In genomic region chr5:47339807-47340206, GRCm38 (mm10) we compare ENCODE assay signal across 19 mouse cellular contexts.
DNase-seq lines count a peak whose midpoint lies in the region; ATAC-seq and TF ChIP-seq lines count a peak whose summit lies in the region.
"Had no signal": no experiment of that assay in that cellular context is flagged by ENCODE, and none has a peak within 500 bp of the region (broad histone marks: within the 10 kb centered on the region; RNA-seq: fewer than 3 reads in every experiment).

No protein-coding gene starts in this region.

- no peaks in the 10 kb centered on the region for H3K79me2 ChIP-seq in heart, adult 2 months (replicated peaks; ENCODE audit: control insufficient read depth, insufficient read depth, low read length)

- whole genome bisulfite sequencing in heart, adult 2 months, result 58% methylated on average over 6 of the region's 6 CpGs
- 64% methylated on average over 6 of the region's 6 CpGs for WGBS in lung, embryonic 14.5 days
- 52% methylated on average over 6 of the region's 6 CpGs for WGBS in lung, adult 2 months
- WGBS in lung, embryonic 15.5 days, result 52% methylated on average over 6 of the region's 6 CpGs
- 92% methylated on average over 6 of the region's 6 CpGs for WGBS in midbrain, embryonic 15.5 days

- no peak for TF ChIP-seq CTCF in heart, adult 2 months (IDR thresholded peaks at IDR 0.05)
- no peak for TF ChIP-seq CTCF in lung, embryonic 14.5 days (IDR thresholded peaks at IDR 0.05; ENCODE audit: low read depth)
- no peak for TF ChIP-seq CTCF in lung, adult 2 months (IDR thresholded peaks at IDR 0.05; ENCODE audit: insufficient read depth, low read length)

- ATAC-seq in lung, embryonic 14.5 days (ENCODE audit: insufficient read depth), result no peak
- peak; percentile 42; the same call in 1 of the 2 replicates for ATAC-seq in lung, embryonic 15.5 days (ENCODE audit: borderline replicate concordance, extremely low read depth, low FRiP score, low TSS enrichment)
- no peak for ATAC-seq in midbrain, embryonic 15.5 days (replicated peaks)
- ATAC-seq: CD4-positive, CD25-positive, alpha-beta regulatory T cell, adult 4 months; midbrain, embryonic 16.5 days had no signal

- H3K27ac ChIP-seq in heart, adult 2 months, result no peak overlapping the region
- no peak overlapping the region for H3K27ac ChIP-seq in lung, embryonic 14.5 days (ENCODE audit: low read depth)
- H3K27ac ChIP-seq in lung, embryonic 15.5 days, result no peak overlapping the region
- no peak overlapping the region for H3K27ac ChIP-seq in midbrain, embryonic 15.5 days
- H3K27ac ChIP-seq: hindbrain, embryonic 15.5 days had no signal

- H3K4me3 ChIP-seq in heart, adult 2 months, result no peak overlapping the region
- H3K4me3 ChIP-seq in lung, embryonic 14.5 days (ENCODE audit: low read depth, low read length), result no peak overlapping the region
- H3K4me3 ChIP-seq in lung, adult 2 months (replicated peaks; ENCODE audit: extremely low read depth, low read depth, low read length), result no peak overlapping the region
- no peak overlapping the region for H3K4me3 ChIP-seq in lung, embryonic 15.5 days
- H3K4me3 ChIP-seq in midbrain, embryonic 15.5 days, result no peak overlapping the region
- H3K4me3 ChIP-seq: hindbrain, embryonic 15.5 days had no signal

- H3K4me1 ChIP-seq in heart, adult 2 months (ENCODE audit: control insufficient read depth, insufficient read depth, low read length), result no peaks in the 10 kb centered on the region
- H3K4me1 ChIP-seq in lung, embryonic 14.5 days (ENCODE audit: insufficient read depth), result no peaks in the 10 kb centered on the region
- no peaks in the 10 kb centered on the region for H3K4me1 ChIP-seq in lung, adult 2 months (ENCODE audit: control insufficient read depth, insufficient read depth, low read length)
- H3K4me1 ChIP-seq in lung, embryonic 15.5 days, result no peaks in the 10 kb centered on the region
- no peaks in the 10 kb centered on the region for H3K4me1 ChIP-seq in midbrain, embryonic 15.5 days
- H3K4me1 ChIP-seq: hindbrain, embryonic 15.5 days had no signal

- no peak for TF ChIP-seq EP300 in heart, adult 2 months (IDR thresholded peaks at IDR 0.05; ENCODE audit: insufficient read depth, low read depth, low read length)

- no peak overlapping the region for H3K9ac ChIP-seq in heart, adult 2 months (ENCODE audit: low read depth, low read length)
- no peak overlapping the region for H3K9ac ChIP-seq in lung, embryonic 14.5 days
- no peak overlapping the region for H3K9ac ChIP-seq in lung, embryonic 15.5 days
- no peak overlapping the region for H3K9ac ChIP-seq in midbrain, embryonic 15.5 days
- H3K9ac ChIP-seq: hindbrain, embryonic 15.5 days had no signal

- DNase-seq in heart, adult 9 months (ENCODE audit: low spot score in 2 of 2), result peak; percentile 29 to 58
- no peak for DNase-seq in heart, adult 2 months
- DNase-seq in lung, embryonic 14.5 days, result peak; percentile 69
- DNase-seq in lung, adult 2 months, result no peak
- DNase-seq in telencephalon, adult 2 months (ENCODE audit: low read depth, low spot score), result peak; percentile 26
- DNase-seq in embryo, embryonic 10.5 days (ENCODE audit: low spot score), result no peak
- DNase-seq: adrenal gland, postnatal 10 days; cerebellum, adult 9-11 months; embryo, embryonic 11 days; kidney, adult 11 months; kidney, postnatal 4 days; right cerebral cortex, postnatal 14 days; thymus, adult 2 months had no signal

- TF ChIP-seq POLR2A in heart, adult 2 months (IDR thresholded peaks at IDR 0.05; ENCODE audit: insufficient read depth, low read depth, low read length), result no peak
- TF ChIP-seq POLR2A in lung, adult 2 months (IDR thresholded peaks at IDR 0.05; ENCODE audit: borderline replicate concordance, extremely low read depth, low read depth, low read length), result no peak

- intact Hi-C loops in heart, adult 2 months (cut with DNase I), result no loop called here

- H3K36me3 ChIP-seq in heart, adult 2 months (ENCODE audit: control insufficient read depth, insufficient read depth, low read length), result no peaks in the 10 kb centered on the region
- no peaks in the 10 kb centered on the region for H3K36me3 ChIP-seq in lung, embryonic 14.5 days (ENCODE audit: insufficient read depth)
- no peaks in the 10 kb centered on the region for H3K36me3 ChIP-seq in lung, embryonic 15.5 days
- no peaks in the 10 kb centered on the region for H3K36me3 ChIP-seq in midbrain, embryonic 15.5 days (replicated peaks)
- H3K36me3 ChIP-seq: hindbrain, embryonic 15.5 days had no signal

- H3K9me3 ChIP-seq in lung, embryonic 14.5 days (ENCODE audit: low read depth, low read length), result no peaks in the 10 kb centered on the region
- no peaks in the 10 kb centered on the region for H3K9me3 ChIP-seq in lung, embryonic 15.5 days
- no peaks in the 10 kb centered on the region for H3K9me3 ChIP-seq in midbrain, embryonic 15.5 days
- H3K9me3 ChIP-seq: hindbrain, embryonic 15.5 days had no signal

- H3K4me2 ChIP-seq in lung, embryonic 14.5 days, result no peak overlapping the region
- H3K4me2 ChIP-seq in lung, embryonic 15.5 days, result no peak overlapping the region
- no peak overlapping the region for H3K4me2 ChIP-seq in midbrain, embryonic 15.5 days
- H3K4me2 ChIP-seq: hindbrain, embryonic 15.5 days; liver, embryonic 11.5 days had no signal

- no peaks in the 10 kb centered on the region for H3K27me3 ChIP-seq in heart, adult 2 months (ENCODE audit: control insufficient read depth, insufficient read depth, low read length)
- H3K27me3 ChIP-seq in lung, embryonic 14.5 days (ENCODE audit: insufficient read depth, low read length), result no peaks in the 10 kb centered on the region
- no peaks in the 10 kb centered on the region for H3K27me3 ChIP-seq in lung, embryonic 15.5 days
- H3K27me3 ChIP-seq in midbrain, embryonic 15.5 days (replicated peaks), result no peaks in the 10 kb centered on the region
- H3K27me3 ChIP-seq: hindbrain, embryonic 15.5 days had no signal

Comparison
In these comparisons a context has a peak if more than half of its experiments do, and no peak if none do; other contexts are left out.
1. DNase-seq: peak in heart, adult 9 months (2 of 2), lung, embryonic 14.5 days (single experiment) and telencephalon, adult 2 months (single experiment); none in heart, adult 2 months (0 of 2), lung, adult 2 months (single experiment) and embryo, embryonic 10.5 days (single experiment).